Mouse (Mus musculus) urinary bladder, postnatal 25 days (tissue): ENCODE data around the gene Utp4.
"Not testable (repeated sequence)": the region's sequence is repeated elsewhere in the genome, so short reads cannot be mapped to it uniquely, and the experiment has no call there.

Source experiments
- DNase-seq: peaks from one replicate; pipeline ENCODE4 v3.0.0; 2022; ENCODE audit warnings: low spot score

Gene Utp4

GRCm38 (mm10) chr8:106905727-106906480 lies 12.5 kb downstream of the Utp4 start:
- DNase-seq, result peak; percentile 51

- DNase-seq, result no peak
These were observed 13.2 kb downstream of the Utp4 start for GRCm38 (mm10) chr8:106906635-106907034.

- DNase-seq, result no peak
These were observed 14.0 kb downstream of the Utp4 start for GRCm38 (mm10) chr8:106907450-106907849.

GRCm38 (mm10) chr8:106908291-106908690 lies 14.9 kb downstream of the Utp4 start:
- DNase-seq, result no peak

GRCm38 (mm10) chr8:106913631-106914030 lies 20.2 kb downstream of the Utp4 start:
- DNase-seq, result no peak

GRCm38 (mm10) chr8:106919721-106920394 lies 26.4 kb downstream of the Utp4 start:
- DNase-seq, result no peak

- no peak for DNase-seq
These were observed 26.9 kb downstream of the Utp4 start for GRCm38 (mm10) chr8:106920395-106920741.

GRCm38 (mm10) chr8:106924057-106924456 lies 30.6 kb downstream of the Utp4 start:
- no peak for DNase-seq

GRCm38 (mm10) chr8:106924904-106925349 lies 31.5 kb downstream of the Utp4 start:
- DNase-seq, result no peak

- DNase-seq, result no peak
These were observed 32.0 kb downstream of the Utp4 start for GRCm38 (mm10) chr8:106925446-106925845.

- DNase-seq, result no peak
These were observed 33.8 kb downstream of the Utp4 start for GRCm38 (mm10) chr8:106927247-106927646.

GRCm38 (mm10) chr8:106928182-106928581 lies 34.7 kb downstream of the Utp4 start:
- DNase-seq, result not testable (repeated sequence)

- DNase-seq, result peak; percentile 26
These were observed 35.9 kb downstream of the Utp4 start for GRCm38 (mm10) chr8:106929155-106929913.

- DNase-seq, result no peak
These were observed 36.5 kb downstream of the Utp4 start for GRCm38 (mm10) chr8:106929921-106930320.

GRCm38 (mm10) chr8:106932376-106933065 lies 39.1 kb downstream of the Utp4 start:
- DNase-seq, result peak; percentile 11

- DNase-seq, result no peak
These were observed 40.2 kb downstream of the Utp4 start for GRCm38 (mm10) chr8:106933506-106934143.

GRCm38 (mm10) chr8:106934226-106934977 lies 41.0 kb downstream of the Utp4 start:
- DNase-seq, result no peak

- peak; percentile 90 for DNase-seq
These were observed 42.0 kb downstream of the Utp4 start, which contains the start of gene Sntb2 for GRCm38 (mm10) chr8:106935324-106935869. TSS of gene Sntb2 (plus strand) at chr8:106935750.

- DNase-seq, result peak; percentile 44
These were observed 42.6 kb downstream of the Utp4 start for GRCm38 (mm10) chr8:106935899-106936477.

GRCm38 (mm10) chr8:106936478-106937051 lies 43.1 kb downstream of the Utp4 start:
- peak; percentile 29 for DNase-seq
